Mouse (Mus musculus) intestine, postnatal 0 days (tissue): ENCODE data around the gene 4930432M17Rik. TPM values are rescaled to one million over a fixed set of nuclear protein-coding genes. Genes with fewer than 3 reads are reported as not detected.

Experiments
- ATAC-seq: fragments of 200-750 bp; cut with Nextera tagmentation; 2 replicates; pipeline ENCODE4 v1.8.0; 2017; ENCODE audit warnings: mild to moderate bottlenecking, moderate TSS enrichment, moderate library complexity
- H3K27ac ChIP-seq: fragments of 300-500 bp; sonication (generic); 2 replicates; pipeline ENCODE4 v1.5.1; 2014; ENCODE audit warnings: mild to moderate bottlenecking, low read depth, low read length, moderate library complexity
- H3K27me3 ChIP-seq: fragments of 300-500 bp; sonication (generic); replicated peaks from 2 replicates; pipeline ENCODE4 v1.6.1; 2014; ENCODE audit warnings: low read length, mixed read lengths; ENCODE audit not compliant: control insufficient read depth, insufficient read depth
- H3K36me3 ChIP-seq: fragments of 300-500 bp; sonication (generic); 2 replicates; pipeline ENCODE4 v1.6.1; 2014; ENCODE audit warnings: mild to moderate bottlenecking, moderate library complexity; ENCODE audit not compliant: control insufficient read depth, insufficient read depth
- H3K4me1 ChIP-seq: fragments of 300-500 bp; sonication (generic); replicated peaks from 2 replicates; pipeline ENCODE4 v1.6.1; 2014; ENCODE audit warnings: antibody characterized with exemption, low read length, mixed read lengths; ENCODE audit not compliant: control insufficient read depth, insufficient read depth
- H3K4me2 ChIP-seq: fragments of 300-500 bp; sonication (generic); replicated peaks from 2 replicates; pipeline ENCODE4 v1.6.1; 2014; ENCODE audit warnings: low read depth, mild to moderate bottlenecking, moderate library complexity
- H3K4me3 ChIP-seq: fragments of 300-500 bp; sonication (generic); 2 replicates; pipeline ENCODE4 v1.5.1; 2014; ENCODE audit warnings: low read depth, low read length
- H3K9ac ChIP-seq: fragments of 300-500 bp; sonication (generic); 2 replicates; pipeline ENCODE4 v1.6.1; 2014; ENCODE audit warnings: mild to moderate bottlenecking, low read depth, low read length
- H3K9me3 ChIP-seq: fragments of 300-500 bp; sonication (generic); 2 replicates; pipeline ENCODE4 v1.6.1; 2016; ENCODE audit warnings: mixed run types; ENCODE audit not compliant: control insufficient read depth
- CTCF ChIP-seq: sonication (generic); IDR thresholded peaks from 2 replicates; pipeline ENCODE4 v1.5.1; 2016; ENCODE audit warnings: low read depth, mild to moderate bottlenecking, control low read depth, antibody characterized with exemption, moderate library complexity
- WGBS: fragments of 180-500 bp; shearing (Covaris S2); extraction: QIAGEN DNeasy Blood & Tissue Kit; methylation state at CpG from one replicate; pipeline ENCODE4 v1.1.7; 2014; 5-methylcytosine and 5-hydroxymethylcytosine counted together
- polyA plus RNA-seq: library from polyadenylated mRNA; unstranded; fragments of >200 nt; fragmentation: Nextera tagmentation; extraction: Ambion mirVana; gene quantifications from 2 replicates; pipeline ENCODE4 v1.2.1, GENCODE M21; 2015

The 4930432M17Rik gene
- polyA plus RNA-seq, 1 experiment from 2014 or later, result not detected

DNA sequence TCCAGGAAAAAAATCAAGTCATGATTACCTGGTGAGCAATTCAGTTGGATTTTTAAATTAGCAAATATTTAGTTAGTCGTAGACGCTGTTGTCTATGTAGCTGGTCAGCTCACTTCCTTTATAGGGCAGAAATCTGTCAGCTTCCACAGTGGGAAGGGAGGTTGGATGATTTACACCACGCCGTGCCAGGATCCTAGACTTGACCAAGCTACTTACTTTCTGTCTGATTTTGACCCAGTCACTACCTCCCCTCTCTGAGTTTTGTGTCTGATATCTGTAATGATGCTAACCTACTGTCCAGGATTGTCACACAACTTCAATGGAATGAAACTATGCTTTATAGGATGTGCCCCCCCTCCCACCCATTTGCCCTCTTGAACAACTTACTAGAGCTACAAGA, 29.3 kb downstream of the 4930432M17Rik start:
- H3K27ac ChIP-seq, result no peak overlapping the region
- no peak overlapping the region for H3K4me3 ChIP-seq
- H3K4me1 ChIP-seq, result no peaks in the 10 kb centered on the region
- no peaks in the 10 kb centered on the region for H3K36me3 ChIP-seq
- WGBS, result 67% methylated on average over 4 of the region's 4 CpGs
- TF ChIP-seq CTCF, result no peak
- H3K9ac ChIP-seq, result no peak overlapping the region
- ATAC-seq, result no peak
- no peaks in the 10 kb centered on the region for H3K9me3 ChIP-seq
- no peak overlapping the region for H3K4me2 ChIP-seq
- H3K27me3 ChIP-seq, result peaks cover 17% of the 10 kb centered on the region

DNA sequence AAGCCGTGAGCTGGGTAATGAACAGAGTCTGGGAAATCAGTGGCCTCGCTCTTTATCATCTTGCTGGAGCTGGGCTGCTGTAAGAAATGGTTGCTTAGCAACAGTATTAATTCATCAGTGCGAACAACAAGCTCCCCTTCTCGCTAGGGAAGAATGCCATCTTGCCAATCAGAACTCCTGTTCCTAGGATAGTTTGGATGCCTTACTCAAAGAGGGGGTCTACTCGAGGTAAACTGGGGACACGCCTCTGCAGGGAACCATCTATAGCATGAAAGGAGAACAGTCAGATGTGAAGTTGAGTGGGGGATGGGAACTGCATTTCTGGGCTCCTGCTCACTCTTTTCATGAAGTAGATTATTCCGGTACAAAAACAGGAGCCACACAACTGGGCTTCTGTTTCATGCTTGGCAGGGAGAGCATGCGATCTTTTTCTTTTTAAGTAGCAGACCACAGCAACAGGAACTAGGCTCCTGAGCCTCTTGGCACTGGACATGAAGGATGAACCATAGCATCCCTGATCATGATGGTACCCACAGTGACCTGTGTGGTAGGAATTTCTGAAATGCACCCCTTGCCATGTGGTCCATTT, 29.9 kb downstream of the 4930432M17Rik start:
- TF ChIP-seq CTCF, result no peak
- Histone ChIP-seq H3K4me3 (no peak overlapping the region), H3K4me1 (no peaks in the 10 kb centered on the region), H3K27ac (no peak overlapping the region), H3K27me3 (peaks cover 17% of the 10 kb centered on the region), H3K36me3 (no peaks in the 10 kb centered on the region), H3K9me3 (no peaks in the 10 kb centered on the region), H3K9ac (no peak overlapping the region), H3K4me2 (no peak overlapping the region)
- ATAC-seq, result no peak
- 44% methylated on average over 8 of the region's 8 CpGs for WGBS

DNA sequence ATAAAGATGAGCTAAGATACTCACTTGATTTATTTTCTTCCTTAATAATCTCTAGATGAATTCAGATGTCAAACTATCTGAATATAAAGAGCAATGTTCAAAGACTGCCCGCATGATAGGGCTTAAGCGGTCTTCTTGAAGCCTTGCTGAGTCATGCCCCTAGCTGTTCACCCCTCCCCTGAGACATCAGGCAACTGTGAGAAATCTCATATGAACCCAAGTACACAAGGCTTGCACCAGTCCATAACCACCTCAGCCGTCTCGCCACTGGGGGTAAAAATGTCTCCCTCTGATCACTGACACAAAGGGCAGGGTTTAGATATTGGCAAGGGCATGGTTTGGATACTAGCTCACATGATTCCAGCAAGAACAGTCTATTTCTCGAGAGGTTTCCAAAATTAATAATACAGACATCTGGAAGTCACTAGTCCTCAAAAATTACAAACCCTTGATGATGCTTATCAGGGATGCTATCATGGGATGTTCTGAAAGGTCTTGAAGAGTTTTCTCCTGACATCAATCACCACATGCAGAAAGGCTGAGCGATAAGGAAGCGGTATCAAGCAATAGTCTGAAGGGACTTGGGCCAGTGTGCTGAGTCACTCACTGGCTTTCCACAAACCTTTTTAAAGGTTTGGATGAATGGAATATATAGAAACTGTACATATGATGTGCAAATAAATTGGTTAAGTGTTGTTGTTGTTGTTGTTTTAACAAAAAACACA, 32.8 kb downstream of the 4930432M17Rik start:
- no peak overlapping the region for H3K4me3 ChIP-seq
- ATAC-seq, result no peak
- H3K4me1 ChIP-seq, result no peaks in the 10 kb centered on the region
- no peak overlapping the region for H3K9ac ChIP-seq
- H3K27ac ChIP-seq, result no peak overlapping the region
- no peak overlapping the region for H3K4me2 ChIP-seq
- peaks cover 17% of the 10 kb centered on the region for H3K27me3 ChIP-seq
- WGBS, result 89% methylated on average over 7 of the region's 7 CpGs
- H3K9me3 ChIP-seq, result no peaks in the 10 kb centered on the region
- H3K36me3 ChIP-seq, result no peaks in the 10 kb centered on the region
- no peak for TF ChIP-seq CTCF

DNA sequence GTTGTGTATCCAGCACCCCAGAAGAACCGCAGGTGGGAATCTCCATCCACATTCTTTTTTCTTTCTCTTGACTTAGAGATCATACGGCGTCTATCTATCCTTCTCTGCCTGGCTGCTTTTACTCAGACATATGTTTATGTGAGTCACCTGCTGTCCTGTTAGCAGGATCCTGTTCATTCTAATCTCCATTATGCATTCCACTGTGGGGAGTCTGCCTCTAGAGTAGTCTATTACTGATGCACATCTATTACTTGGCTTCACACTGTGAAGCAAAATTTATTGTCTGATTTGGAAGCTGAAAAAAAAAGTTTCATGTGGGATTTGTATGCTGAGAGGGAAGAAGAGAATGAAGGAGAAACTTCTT, 33.3 kb downstream of the 4930432M17Rik start:
- ATAC-seq, result no peak

DNA sequence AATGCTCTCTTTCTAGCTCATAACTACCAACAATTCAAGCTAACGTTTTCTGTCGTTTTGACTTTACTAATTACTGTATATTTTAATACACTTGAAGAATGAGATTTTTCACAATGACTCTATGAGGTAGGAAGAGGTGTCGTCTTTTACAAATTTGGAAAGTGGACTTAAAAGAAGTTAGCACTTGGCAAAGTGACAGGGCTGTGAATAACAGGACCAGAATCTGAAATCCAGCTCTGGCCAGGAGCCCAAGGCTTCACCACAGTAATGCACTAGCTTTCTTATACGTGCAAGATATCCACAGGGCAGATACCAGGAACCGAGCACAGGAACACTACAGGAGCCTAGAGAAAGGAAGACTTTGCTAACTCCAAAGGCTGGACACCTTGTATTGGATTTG, 35.5 kb downstream of the 4930432M17Rik start:
- no peak overlapping the region for H3K27ac ChIP-seq

More for the DNA sequence above, 33.3 kb downstream of the 4930432M17Rik start:
- Histone ChIP-seq H3K4me1 (no peaks in the 10 kb centered on the region), H3K9me3 (no peaks in the 10 kb centered on the region), H3K4me2 (no peak overlapping the region), H3K4me3 (no peak overlapping the region), H3K36me3 (no peaks in the 10 kb centered on the region), H3K27me3 (peaks cover 18% of the 10 kb centered on the region), H3K9ac (no peak overlapping the region), H3K27ac (no peak overlapping the region)
- WGBS, result 78% methylated on average over 3 of the region's 3 CpGs
- no peak for TF ChIP-seq CTCF

DNA sequence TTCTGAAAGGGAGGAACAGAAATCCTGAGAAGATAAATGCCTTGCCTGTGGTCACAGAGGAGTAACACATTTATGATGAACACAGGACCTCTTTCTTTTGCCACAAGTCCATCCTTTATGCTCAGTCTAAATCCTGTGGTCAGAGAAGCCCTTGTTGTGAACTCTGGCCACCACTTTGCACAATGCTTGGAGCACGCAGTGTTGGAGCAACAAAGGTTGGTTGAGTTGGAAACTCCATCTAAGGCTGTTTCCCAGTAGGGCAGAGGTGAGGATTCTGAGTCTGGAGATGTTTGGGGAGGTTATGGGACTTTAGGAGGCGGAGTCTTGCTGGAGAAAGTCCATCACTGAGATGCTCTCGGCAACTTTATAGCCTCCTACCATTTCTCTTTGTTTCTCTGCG, 36.5 kb downstream of the 4930432M17Rik start:
- no peak overlapping the region for H3K4me2 ChIP-seq
- 77% methylated on average over 4 of the region's 4 CpGs for WGBS
- no peak overlapping the region for H3K27ac ChIP-seq

More for the DNA sequence above, 35.5 kb downstream of the 4930432M17Rik start:
- Histone ChIP-seq H3K36me3 (no peaks in the 10 kb centered on the region), H3K27me3 (peaks cover 25% of the 10 kb centered on the region), H3K4me2 (no peak overlapping the region), H3K9me3 (no peaks in the 10 kb centered on the region), H3K9ac (no peak overlapping the region), H3K4me3 (no peak overlapping the region), H3K4me1 (no peaks in the 10 kb centered on the region)
- WGBS, result 54% methylated on average over 5 of the region's 5 CpGs
- ATAC-seq, result no peak
- no peak for TF ChIP-seq CTCF

More for the DNA sequence above, 36.5 kb downstream of the 4930432M17Rik start:
- Histone ChIP-seq H3K36me3 (no peaks in the 10 kb centered on the region), H3K4me1 (no peaks in the 10 kb centered on the region), H3K4me3 (no peak overlapping the region), H3K27me3 (peaks cover 26% of the 10 kb centered on the region; the same call in 1 of the 2 replicates), H3K9me3 (no peaks in the 10 kb centered on the region), H3K9ac (no peak overlapping the region)
- no peak for ATAC-seq
- TF ChIP-seq CTCF, result no peak
